Mouse (Mus musculus) bone marrow macrophage, adult 2 months (primary cell): ENCODE measurements at regions not wholly inside any gene's neighbourhood (a gene's known extent, or its start where the extent isn't known, plus 50 kb on each side); places are given as distances from the start of the nearest gene placed in this dataset.

ENCODE experiments used
- CTCF ChIP-seq: IDR thresholded peaks from 2 replicates; pipeline ENCODE4 v1.5.1; 2012; ENCODE audit warnings: low read depth, mild to moderate bottlenecking, low read length, moderate library complexity
- POLR2A ChIP-seq: IDR thresholded peaks from 2 replicates; pipeline ENCODE4 v1.6.1; 2012; ENCODE audit warnings: mild to moderate bottlenecking, low read depth, low read length, borderline replicate concordance

GRCm38 (mm10) chr15:97519919-97520345 lies 185.7 kb downstream of the Rpap3 start:
- TF ChIP-seq CTCF (no peak), POLR2A (no peak)
